Mouse (Mus musculus) G1E (cell line): ENCODE results near the gene Lcn2.

Experiments
- CTCF ChIP-seq: IDR thresholded peaks from 2 replicates; pipeline ENCODE4 v1.5.1; 2012; ENCODE audit warnings: low read depth, low read length, inconsistent platforms, mixed read lengths
- GATA1 ChIP-seq: IDR thresholded peaks from 2 replicates; pipeline ENCODE4 v1.6.1; 2012; ENCODE audit warnings: borderline replicate concordance, low read length, inconsistent platforms, mixed read lengths
- POLR2AphosphoS5 ChIP-seq: IDR thresholded peaks from 2 replicates; pipeline ENCODE4 v1.6.1; 2012; ENCODE audit warnings: low read depth, low read length, inconsistent platforms; ENCODE audit not compliant: insufficient replicate concordance
- TAL1 ChIP-seq: conservative IDR thresholded peaks from 2 replicates; pipeline ENCODE4 v1.6.1; 2012; ENCODE audit warnings: low read depth, low read length, inconsistent platforms, mixed read lengths

- TF ChIP-seq GATA1 (no peak), CTCF (no peak), TAL1 (no peak), POLR2AphosphoS5 (no peak)
Measured at GRCm38 (mm10) chr2:32424796-32425195, 36.7 kb upstream of the Lcn2 start.
